Mouse (Mus musculus) C2C12 (cell line): ENCODE measurements around the gene Mmrn2.

Experiments
- CEBPB ChIP-seq: IDR thresholded peaks from one replicate; pipeline ENCODE4 v1.6.1; 2011; ENCODE audit warnings: low read depth, mild to moderate bottlenecking, control low read depth, moderate library complexity
- CTCF ChIP-seq: IDR thresholded peaks from one replicate; pipeline ENCODE4 v1.5.1; 2011; ENCODE audit not compliant: control insufficient read depth, insufficient read depth, insufficient read length
- MAX ChIP-seq: IDR thresholded peaks from one replicate; pipeline ENCODE4 v1.6.1; 2011; ENCODE audit warnings: mild to moderate bottlenecking, control low read depth
- USF1 ChIP-seq: IDR thresholded peaks from one replicate; pipeline ENCODE4 v1.6.1; 2011; ENCODE audit warnings: low read depth, mild to moderate bottlenecking, control low read depth, moderate library complexity

DNA sequence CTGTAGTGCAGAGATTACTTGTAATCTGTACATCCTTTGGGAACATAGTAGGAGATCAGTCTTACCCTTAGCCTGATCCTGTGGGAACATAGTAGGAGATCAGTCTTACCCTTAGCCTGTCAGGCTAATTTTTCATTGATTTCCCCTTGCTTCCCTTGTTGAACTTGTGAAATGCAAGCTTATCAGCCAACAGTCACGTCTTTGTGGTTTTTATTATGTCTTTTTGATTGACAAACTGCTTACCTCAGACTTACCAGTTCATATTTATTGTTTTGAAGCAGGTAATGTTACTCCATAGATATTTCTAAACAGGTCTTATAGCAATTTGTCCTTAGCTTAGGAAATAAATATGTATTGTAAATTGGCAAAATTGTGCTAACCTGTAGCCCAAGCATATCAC, 47.6 kb upstream of the Mmrn2 start:
- TF ChIP-seq CEBPB (no peak), USF1 (no peak), CTCF (no peak), MAX (no peak)
